Mouse (Mus musculus) lung, adult 18-20 months (tissue): ENCODE data around the gene Rbpjl.
A peak's percentile ranks its signal among the peaks of the same experiment; 100 is the strongest.

Experiments
- DNase-seq, 2 experiments: peaks; one replicate each; pipeline ENCODE4 v3.0.0; 2022; ENCODE audit warnings: mixed read lengths in 2 of 2

Gene Rbpjl

GRCm38 (mm10) chr2:164448140-164448539 is 45.2 kb downstream of the Rbpjl start:
- DNase-seq = no peak

DNA sequence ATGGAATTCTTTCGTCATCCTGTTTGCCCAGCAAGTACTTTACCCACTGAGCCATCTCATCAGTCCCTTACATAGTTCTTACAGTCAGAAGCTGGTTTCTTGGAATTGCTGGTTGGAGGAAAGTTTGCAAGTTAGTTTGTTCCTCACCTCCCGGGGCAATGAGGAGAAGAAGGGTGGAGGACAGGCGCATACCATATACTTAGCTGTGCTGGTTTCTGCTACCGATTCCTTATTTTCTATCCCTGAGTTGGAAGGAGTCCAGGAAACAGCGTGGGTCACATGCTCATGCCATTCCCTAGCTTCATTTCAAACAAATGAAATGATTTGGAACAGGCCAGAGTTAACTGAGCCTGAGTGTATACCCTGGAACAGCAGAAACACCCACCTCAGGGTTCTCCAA is 46.0 kb downstream of the Rbpjl start:
- no peak for DNase-seq

- DNase-seq = peak in 1 of 2 experiments; percentile 66
Observed at GRCm38 (mm10) chr2:164449341-164450042, 46.6 kb downstream of the Rbpjl start.

- DNase-seq = peak in 1 of 2 experiments; percentile 68
Observed at GRCm38 (mm10) chr2:164452000-164452676, 49.2 kb downstream of the Rbpjl start.

DNA sequence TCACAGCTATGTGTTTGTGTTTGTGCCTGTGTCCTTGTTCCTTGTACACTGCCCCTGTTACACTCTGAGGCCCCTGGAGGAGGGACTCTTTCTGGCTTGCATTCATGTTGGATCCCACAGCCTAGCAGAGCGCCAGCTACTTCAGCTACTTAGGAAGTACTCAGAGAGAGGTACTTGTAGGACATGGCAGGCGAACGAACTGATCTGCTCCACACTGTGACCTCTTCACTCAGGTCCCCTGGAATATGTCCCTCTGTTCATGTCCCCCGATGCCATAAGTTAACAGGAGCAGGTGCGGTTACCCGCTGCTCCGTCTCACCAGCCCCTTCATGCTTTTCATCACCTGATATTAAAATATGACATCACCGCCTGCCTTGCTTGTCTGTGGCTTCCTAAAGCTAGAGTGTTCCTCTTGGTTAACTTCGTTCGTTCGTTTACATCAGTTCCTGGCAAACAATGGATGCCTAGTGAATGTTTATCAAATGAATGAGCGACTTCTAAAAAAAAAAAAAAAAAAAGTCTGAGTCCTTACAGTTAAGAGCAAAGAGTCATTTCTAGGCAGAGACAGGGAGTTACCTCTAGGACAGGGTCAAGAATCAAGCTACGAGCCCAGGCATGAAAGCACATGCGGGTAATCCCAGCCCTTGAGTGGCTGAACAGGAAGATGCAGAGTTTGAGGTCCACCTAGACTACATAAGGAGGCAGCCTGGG is 50.3 kb downstream of the Rbpjl start:
- peak in 1 of 2 experiments; percentile 60 for DNase-seq

- no peak for DNase-seq
Observed at GRCm38 (mm10) chr2:164453887-164454500, 51.1 kb downstream of the Rbpjl start.

DNA sequence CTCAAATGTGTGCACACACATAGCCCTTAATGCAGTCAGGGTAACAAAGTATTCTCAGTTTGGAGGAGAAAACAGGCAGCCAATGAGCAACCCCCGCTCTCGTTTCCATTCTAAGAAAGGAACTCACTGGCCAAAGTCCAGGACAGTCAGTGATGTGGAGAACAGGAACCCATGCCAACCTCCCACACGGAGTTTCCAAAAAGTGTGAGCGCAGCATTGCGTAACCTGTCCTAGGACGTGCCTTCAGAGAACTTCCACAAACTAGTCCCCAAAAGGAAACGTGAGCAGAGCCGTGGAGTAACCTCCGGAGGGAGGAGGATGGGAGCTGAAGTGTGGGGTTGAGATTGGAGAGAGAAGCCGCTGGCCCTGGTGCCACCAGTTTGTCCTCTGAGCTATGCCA is 51.9 kb downstream of the Rbpjl start:
- DNase-seq = peak; percentile 89 to 93

DNA sequence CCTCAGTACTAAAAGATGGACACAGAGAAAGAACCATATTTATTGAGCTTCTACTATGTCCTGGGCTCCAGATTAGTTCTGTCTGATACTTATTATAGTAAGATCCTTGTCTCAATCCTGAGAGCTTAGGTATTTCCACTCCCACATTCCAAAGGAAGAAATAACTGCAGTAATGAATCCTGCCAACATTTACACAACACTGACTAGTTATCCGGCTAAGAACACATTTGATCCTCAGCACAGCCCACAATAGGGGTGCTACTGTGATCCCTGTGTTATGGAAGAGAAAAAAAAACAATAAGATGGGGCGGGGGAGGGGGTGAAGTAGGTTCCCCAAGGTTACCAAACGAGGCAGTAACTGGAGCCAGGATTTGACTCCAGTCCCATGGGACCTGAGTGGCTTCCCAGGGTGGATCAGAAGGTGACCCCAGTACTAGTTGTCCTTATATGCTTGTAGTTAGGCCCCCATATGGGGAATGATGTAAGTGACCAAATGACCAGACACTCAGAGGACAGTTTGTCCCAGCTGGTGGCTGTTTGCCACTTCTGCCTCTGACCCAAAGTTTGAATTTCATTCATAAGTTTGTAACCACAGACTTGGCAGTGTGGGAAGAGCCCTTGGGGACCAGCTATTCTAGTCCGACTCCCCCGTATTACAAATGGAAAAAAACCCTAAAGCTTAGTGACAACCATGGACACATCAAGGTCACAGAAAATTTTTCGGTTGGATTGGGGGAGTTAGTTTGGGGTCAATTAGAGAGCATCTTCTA is 52.7 kb downstream of the Rbpjl start:
- DNase-seq = peak in 1 of 2 experiments; percentile 48

DNA sequence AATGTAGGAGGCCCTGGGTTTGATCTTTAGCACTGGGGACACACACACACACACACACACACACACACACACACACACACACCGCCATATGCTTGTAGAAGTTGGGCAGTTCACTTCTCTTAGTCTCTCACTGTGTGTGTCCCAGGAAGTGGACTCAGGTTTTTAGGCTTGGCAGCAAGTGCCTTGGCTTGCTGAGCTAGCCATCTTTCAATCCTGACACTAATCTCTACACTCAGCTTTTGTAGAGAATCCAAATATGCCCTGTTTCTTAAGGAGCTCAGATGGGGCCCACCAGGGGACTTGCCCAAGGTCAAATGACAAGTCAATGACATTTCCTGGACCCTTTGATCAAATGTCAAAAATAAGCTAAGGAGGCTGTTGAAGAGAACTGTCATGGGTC is 53.5 kb downstream of the Rbpjl start:
- no peak for DNase-seq

DNA sequence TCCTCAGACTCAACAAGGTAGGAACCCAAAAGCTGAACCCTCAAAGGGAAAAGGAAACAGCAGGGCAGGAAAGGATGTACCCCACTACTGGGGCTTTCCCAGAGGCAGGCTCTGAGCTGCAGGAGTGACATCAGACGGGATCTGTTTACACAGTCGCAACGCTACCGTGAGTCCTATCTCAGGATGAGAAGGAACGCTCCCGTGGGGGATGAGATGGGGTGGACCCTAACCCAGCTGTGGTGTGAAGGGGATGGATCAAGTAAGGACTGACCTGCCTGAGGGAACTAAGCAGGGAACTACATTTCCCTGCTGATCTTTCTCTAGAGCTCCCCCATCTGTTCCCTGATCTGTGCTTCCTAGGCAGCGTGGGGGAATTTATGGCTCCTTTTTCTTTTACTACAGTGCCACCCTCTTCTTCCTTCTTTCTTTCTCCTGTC is 53.9 kb downstream of the Rbpjl start, which contains the start of gene Sys1:
Gene Sys1 (plus strand): TSS at position 101 of the 437 bp plus-strand sequence.
- DNase-seq = no peak

DNA sequence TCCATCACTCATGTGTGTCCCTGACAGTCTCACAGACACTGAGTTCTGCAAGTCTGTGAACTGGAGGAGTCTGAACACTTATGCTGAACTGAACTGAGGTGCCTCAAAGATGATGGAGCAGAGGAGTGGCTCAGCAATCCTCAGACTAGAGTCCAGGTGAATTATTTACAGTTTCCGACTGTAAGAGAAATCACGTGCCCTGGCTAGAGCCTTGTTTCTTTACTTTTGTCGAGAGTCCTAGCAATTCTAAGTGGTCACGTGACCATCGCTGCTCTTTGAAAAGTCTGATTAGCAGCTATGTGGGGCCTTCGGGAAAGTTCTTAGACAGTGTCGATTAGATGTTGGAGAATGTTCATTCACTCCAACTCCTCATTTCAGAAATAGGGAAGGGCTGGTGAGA is 55.0 kb downstream of the Rbpjl start:
- peak; percentile 80 to 89 for DNase-seq

- peak; percentile 60 to 74 for DNase-seq
Observed at GRCm38 (mm10) chr2:164458535-164458934, 55.6 kb downstream of the Rbpjl start.

DNA sequence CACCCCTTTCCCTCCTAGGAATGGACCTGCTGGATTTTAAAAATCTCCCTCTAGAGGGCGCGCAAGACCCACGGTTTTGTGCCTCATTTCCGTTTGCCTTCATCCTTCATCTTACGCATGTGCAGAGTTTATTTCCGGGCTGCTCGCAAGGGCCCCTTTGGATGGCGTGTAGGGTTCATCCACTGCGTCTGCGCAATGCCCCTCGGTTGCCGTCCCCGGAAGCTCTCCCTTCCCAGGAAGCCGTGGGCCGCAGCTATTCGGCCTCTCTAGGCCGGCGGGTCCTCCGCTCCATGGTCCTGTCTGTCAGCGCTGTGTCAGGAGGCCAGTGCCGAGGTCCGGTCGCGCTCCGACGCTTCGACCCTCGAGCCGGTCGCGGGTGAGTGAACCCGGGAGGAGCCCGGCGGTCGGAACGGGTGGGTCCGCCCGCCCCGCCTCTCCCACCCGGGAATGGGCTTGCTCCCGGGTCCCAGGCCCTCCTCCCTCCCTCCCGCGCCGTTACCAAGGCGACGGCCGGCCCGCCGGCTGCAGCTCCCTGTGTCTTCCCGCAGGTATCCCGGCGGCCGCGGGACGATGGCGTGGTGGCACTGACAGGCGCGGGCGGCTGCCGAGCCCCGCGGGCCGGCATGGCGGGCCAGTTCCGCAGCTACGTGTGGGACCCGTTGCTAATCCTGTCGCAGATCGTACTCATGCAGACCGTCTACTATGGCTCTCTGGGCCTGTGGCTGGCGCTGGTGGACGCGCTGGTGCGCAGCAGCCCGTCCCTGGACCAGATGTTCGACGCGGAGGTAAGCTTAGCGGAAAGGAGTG is 58.0 kb downstream of the Rbpjl start, which contains the start of gene Gm20458:
Gene Gm20458 (plus strand): TSS at position 223 of the 807 bp plus-strand sequence.
- DNase-seq = peak; percentile 98
